Mouse (Mus musculus) cerebellum, adult 2 months (tissue): ENCODE measurements around the gene Ugt1a7c.

Experiments used
- CTCF ChIP-seq: fragments of 200-500 bp; IDR thresholded peaks from 2 replicates; pipeline ENCODE4 v1.5.1; 2011; ENCODE audit warnings: low read depth, mild to moderate bottlenecking, control low read depth, low read length, moderate library complexity, borderline replicate concordance; ENCODE audit not compliant: insufficient read depth
- POLR2A ChIP-seq: fragments of 200-500 bp; IDR thresholded peaks from 2 replicates; pipeline ENCODE4 v1.6.1; 2011; ENCODE audit warnings: low read length, control low read depth, borderline replicate concordance; ENCODE audit not compliant: insufficient read depth

DNA sequence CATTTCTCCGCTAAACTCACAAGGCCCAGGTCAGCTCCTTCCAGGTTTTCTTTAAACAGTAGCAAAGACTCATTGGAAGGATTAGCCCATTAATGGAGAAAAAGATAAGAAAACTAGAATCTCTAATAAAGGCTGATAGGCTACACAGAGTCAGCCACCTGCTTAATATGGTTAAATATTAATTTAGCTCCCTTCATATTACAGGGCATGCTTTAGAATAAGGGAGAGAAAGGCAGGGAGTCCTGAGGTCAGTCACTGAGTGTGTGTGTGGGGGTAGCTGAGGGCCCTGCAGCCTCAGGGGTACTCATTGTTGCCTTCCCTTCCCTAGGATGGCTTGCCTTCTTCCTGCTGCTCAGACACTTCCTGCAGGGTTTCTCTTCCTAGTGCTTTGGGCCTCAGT is 43.3 kb downstream of the Ugt1a7c start:
- TF ChIP-seq CTCF, result no peak
- no peak for TF ChIP-seq POLR2A
